Mouse (Mus musculus) MEL (cell line): Measurements from ENCODE around the gene Rnf123.

ENCODE experiments used
- CTCF ChIP-seq, 3 experiments: IDR thresholded peaks in 2 of 3; conservative IDR thresholded peaks in 1 of 3; 2 replicates each; pipeline ENCODE4 v1.5.1; 2011 to 2012; ENCODE audit warnings: low read length in 3 of 3, low read depth in 2 of 3, mild to moderate bottlenecking in 2 of 3, improper control_type of control experiment in 1 of 3, inconsistent platforms in 1 of 3, mixed read lengths in 1 of 3, moderate library complexity in 1 of 3; ENCODE audit not compliant: control insufficient read depth in 1 of 3, insufficient read depth in 1 of 3, poor library complexity in 1 of 3, severe bottlenecking in 1 of 3
- E2F4 ChIP-seq: IDR thresholded peaks from 2 replicates; pipeline ENCODE4 v1.6.1; 2011; ENCODE audit warnings: low read depth, low read length, improper control_type of control experiment, borderline replicate concordance
- EP300 ChIP-seq, 2 experiments: IDR thresholded peaks; 2 replicates each; pipeline ENCODE4 v1.6.1; 2011; ENCODE audit warnings: improper control_type of control experiment in 2 of 2, low read length in 2 of 2, low read depth in 1 of 2, mild to moderate bottlenecking in 1 of 2
- HCFC1 ChIP-seq: IDR thresholded peaks from 2 replicates; pipeline ENCODE4 v1.6.1; 2012; ENCODE audit warnings: low read depth, mild to moderate bottlenecking, inconsistent platforms, low read length, improper control_type of control experiment, moderate library complexity
- KAT2A ChIP-seq: conservative IDR thresholded peaks from 2 replicates; pipeline ENCODE4 v1.6.1; 2012; ENCODE audit warnings: low read depth, low read length, improper control_type of control experiment, inconsistent platforms
- NELFE ChIP-seq: IDR thresholded peaks from 2 replicates; pipeline ENCODE4 v1.6.1; 2011; ENCODE audit warnings: low read depth, low read length, improper control_type of control experiment
- POLR2A ChIP-seq, 2 experiments: IDR thresholded peaks; 2 replicates each; pipeline ENCODE4 v1.6.1; 2011 to 2012; ENCODE audit warnings: low read length in 2 of 2, mild to moderate bottlenecking in 2 of 2, control low read depth in 1 of 2, improper control_type of control experiment in 1 of 2, low read depth in 1 of 2, moderate library complexity in 1 of 2; ENCODE audit not compliant: control insufficient read depth in 1 of 2, insufficient read depth in 1 of 2, poor library complexity in 1 of 2
- POLR2AphosphoS2 ChIP-seq: IDR thresholded peaks from 2 replicates; pipeline ENCODE4 v1.6.1; 2011; ENCODE audit warnings: low read length, improper control_type of control experiment
- POLR2AphosphoS5 ChIP-seq: IDR thresholded peaks from 2 replicates; pipeline ENCODE4 v1.6.1; 2012; ENCODE audit warnings: low read depth, borderline replicate concordance, mild to moderate bottlenecking, inconsistent platforms, low read length, moderate library complexity, mixed read lengths
- UBTF ChIP-seq: IDR thresholded peaks from 2 replicates; pipeline ENCODE4 v1.6.1; 2012; ENCODE audit warnings: low read depth, mild to moderate bottlenecking, inconsistent platforms, low read length, improper control_type of control experiment, moderate library complexity, borderline replicate concordance; ENCODE audit not compliant: insufficient read depth
- USF1 ChIP-seq: IDR thresholded peaks from 2 replicates; pipeline ENCODE4 v1.6.1; 2014; ENCODE audit warnings: low read depth, mild to moderate bottlenecking, inconsistent platforms, low read length, improper control_type of control experiment, moderate library complexity
- ZNF384 ChIP-seq: IDR thresholded peaks from 2 replicates; pipeline ENCODE4 v1.6.1; 2012; ENCODE audit warnings: low read depth, mild to moderate bottlenecking, inconsistent platforms, low read length, improper control_type of control experiment

GRCm38 (mm10) chr9:108044751-108045492 is 38.2 kb downstream of the Rnf123 start:
- TF ChIP-seq NELFE: no peak
- peak; percentile 13 to 38 (median 38); a peak in 4 of 6 replicates for TF ChIP-seq CTCF (IDR thresholded peaks at IDR 0.05 in 2 of 3, conservative IDR thresholded peaks at IDR 0.05 in 1 of 3; ENCODE audit: control insufficient read depth in 1 of 3, insufficient read depth in 1 of 3, low read depth in 2 of 3, low read length in 3 of 3, poor library complexity in 1 of 3, severe bottlenecking in 1 of 3)
- TF ChIP-seq HCFC1: no peak
- TF ChIP-seq ZNF384: no peak
- TF ChIP-seq E2F4: no peak
- no peak for TF ChIP-seq EP300 (IDR thresholded peaks at IDR 0.05; ENCODE audit: low read depth in 1 of 2, low read length in 2 of 2)
- TF ChIP-seq POLR2A (IDR thresholded peaks at IDR 0.05; ENCODE audit: control insufficient read depth in 1 of 2, insufficient read depth in 1 of 2, low read depth in 1 of 2, low read length in 2 of 2, poor library complexity in 1 of 2): no peak
- no peak for TF ChIP-seq UBTF
- TF ChIP-seq KAT2A: no peak
- TF ChIP-seq POLR2AphosphoS5: no peak
- no peak for TF ChIP-seq USF1
- TF ChIP-seq POLR2AphosphoS2: no peak
